Mouse (Mus musculus) lung, adult 2 months (tissue): ENCODE data around the gene Ctps.
A peak's percentile ranks its signal among the peaks of the same experiment; 100 is the strongest.

ENCODE experiments used
- CTCF ChIP-seq: fragments of 200-500 bp; IDR thresholded peaks from 2 replicates; pipeline ENCODE4 v1.5.1; 2011; ENCODE audit warnings: mild to moderate bottlenecking, low read length, control low read depth; ENCODE audit not compliant: insufficient read depth
- POLR2A ChIP-seq: fragments of 200-500 bp; IDR thresholded peaks from 2 replicates; pipeline ENCODE4 v1.6.1; 2011; ENCODE audit warnings: low read depth, mild to moderate bottlenecking, control low read depth, low read length, borderline replicate concordance; ENCODE audit errors: extremely low read depth

DNA sequence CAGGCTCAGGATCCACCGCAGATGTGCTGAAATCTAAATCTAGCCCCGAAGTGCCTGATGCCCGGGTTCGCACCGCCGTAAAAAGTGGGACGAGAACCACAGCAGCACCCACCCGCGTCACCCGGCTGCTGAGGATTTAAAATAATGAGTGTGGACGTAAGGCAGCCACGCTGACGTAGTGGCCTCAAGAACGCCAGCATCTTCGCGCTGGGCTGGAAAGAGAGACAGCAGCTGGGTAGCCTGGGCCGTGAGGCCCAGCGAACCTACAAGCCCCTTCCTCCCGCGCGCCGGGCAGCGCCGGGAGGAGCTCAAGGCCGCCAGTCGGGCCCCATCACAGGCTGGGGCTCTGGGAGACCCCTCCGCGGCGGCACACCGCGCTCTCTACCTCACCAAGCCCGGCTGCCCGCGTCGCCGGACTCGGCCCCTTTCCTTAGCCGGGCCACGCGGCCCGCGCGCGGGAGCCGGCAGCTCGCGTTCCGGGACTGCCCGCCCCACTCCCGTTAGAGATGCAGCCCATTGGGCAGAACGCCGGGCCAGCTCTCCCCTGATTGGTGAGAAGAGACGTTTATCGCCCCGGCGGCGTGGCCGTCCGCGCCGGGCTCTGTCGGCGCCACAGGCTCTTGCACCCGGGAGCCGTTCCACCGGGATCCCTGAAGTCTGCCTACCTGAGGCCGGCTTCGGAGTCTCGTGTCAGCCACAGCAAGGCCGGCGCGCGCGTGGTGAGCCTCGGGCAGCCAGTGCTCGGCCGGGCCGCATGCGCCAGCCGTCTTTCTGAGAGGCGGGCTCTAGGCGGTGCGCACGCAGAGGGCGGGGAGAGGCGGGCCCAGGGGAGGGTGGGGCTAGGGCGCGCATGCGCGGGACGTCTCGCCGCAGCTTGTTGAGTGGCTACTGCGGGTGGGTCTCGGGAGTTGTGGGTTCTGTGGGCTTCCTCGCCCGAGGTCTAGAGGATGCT is at the start of gene Ctps:
- TF ChIP-seq POLR2A: peak; percentile 95
- TF ChIP-seq CTCF: no peak
